Mouse (Mus musculus) megakaryocyte, embryonic 14.5 days (primary cell): ENCODE results near the gene Ubr4.

Source experiments
- FLI1 ChIP-seq: IDR thresholded peaks from 2 replicates; pipeline ENCODE4 v1.6.1; 2012; ENCODE audit warnings: low read length, inconsistent platforms, mixed read lengths
- GATA1 ChIP-seq: IDR thresholded peaks from 3 replicates; pipeline ENCODE4 v1.6.1; 2012; ENCODE audit warnings: mixed read lengths, low read length, inconsistent platforms, borderline replicate concordance

GRCm38 (mm10) chr4:139379719-139380118 is 27.3 kb downstream of the Ubr4 start:
- TF ChIP-seq FLI1 (no peak), GATA1 (no peak)
